Mouse (Mus musculus): ENCODE measurements around the gene Wbp2.

Wbp2 gene

DNA sequence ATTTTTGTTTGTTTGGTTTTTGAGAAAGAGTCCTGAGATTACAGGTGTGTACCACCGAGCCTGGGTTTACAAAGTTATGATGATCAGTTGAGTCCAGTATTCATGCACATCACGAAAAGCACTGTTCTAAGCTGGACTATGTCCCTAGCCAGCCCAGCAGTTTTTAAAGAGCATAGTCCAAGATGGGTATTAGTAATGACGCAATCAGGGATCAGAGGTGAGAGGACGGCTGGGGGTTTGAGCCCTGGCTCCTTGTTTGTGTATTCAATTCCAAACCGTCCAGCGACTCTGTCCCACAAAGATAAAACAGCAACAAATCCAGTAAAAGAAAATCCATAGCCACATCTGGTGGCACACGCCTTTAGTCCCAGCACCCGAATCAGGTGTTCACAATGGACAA is 1.4 kb upstream of the Wbp2 start:
- no peak for DNase-seq

DNA sequence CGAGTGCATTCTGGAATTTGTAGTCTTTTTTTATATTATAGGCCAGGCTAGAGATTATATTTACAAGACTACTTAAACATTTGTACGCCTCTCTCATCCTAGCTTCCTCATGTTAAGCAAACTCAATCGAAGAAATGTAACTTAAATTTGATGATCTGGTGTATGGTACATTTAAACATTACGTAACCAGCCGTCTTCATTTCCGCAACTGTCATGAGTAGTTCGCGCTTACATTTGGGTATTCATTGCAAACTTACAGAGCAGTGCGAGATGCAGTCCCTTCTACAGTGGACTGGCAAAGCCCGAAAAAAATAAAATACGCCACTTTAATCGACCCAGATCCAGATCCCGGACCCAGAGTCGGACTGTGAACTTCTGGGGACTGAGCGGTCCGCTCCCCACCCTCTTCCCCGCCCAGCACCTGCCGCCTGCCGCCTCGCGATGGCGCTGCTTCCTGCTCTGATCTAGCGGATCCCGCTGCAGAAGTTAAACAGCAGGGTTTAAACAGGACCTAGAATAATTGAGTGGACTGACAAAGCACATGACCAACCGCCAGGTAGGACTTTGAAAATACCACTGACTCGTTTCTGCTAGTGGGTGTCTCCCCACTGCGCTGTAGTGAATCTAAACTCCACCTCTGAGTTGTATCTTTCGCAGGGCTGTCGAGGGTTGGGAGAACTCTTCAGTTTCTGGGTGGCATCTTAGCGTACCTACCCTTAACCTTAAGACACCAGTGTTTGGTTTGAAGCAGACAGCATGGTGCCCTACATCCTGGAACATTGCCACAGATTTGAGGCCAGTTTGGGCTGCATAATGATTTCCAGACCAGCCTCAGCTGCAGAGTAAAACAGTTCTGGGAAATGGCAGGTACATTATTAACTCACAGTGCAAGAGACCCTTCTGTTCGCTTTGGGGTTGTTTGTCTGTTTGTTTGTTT is 667 bp upstream of the Wbp2 start:
- peak; percentile 91 for DNase-seq

DNA sequence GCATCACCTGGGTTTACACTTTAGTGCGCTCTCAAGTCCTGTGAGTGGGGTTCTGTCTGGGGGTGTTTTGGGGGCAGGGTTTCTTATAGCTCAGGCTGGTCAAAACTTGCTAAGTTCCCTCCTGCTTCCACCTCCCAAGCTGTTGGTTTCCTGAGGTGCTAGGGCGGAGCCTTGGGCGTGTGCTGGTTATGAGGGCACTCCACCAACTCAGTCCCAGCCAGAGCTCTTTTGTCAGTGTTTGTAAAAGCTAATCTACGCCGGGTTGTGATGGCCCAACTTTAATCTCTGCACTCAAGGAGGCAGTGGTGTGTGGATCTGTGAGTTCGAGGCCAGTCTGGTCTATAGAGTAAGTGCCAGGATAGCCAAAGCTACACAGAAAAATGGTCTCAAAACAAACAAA is 2.6 kb downstream of the Wbp2 start:
- DNase-seq = no peak

DNA sequence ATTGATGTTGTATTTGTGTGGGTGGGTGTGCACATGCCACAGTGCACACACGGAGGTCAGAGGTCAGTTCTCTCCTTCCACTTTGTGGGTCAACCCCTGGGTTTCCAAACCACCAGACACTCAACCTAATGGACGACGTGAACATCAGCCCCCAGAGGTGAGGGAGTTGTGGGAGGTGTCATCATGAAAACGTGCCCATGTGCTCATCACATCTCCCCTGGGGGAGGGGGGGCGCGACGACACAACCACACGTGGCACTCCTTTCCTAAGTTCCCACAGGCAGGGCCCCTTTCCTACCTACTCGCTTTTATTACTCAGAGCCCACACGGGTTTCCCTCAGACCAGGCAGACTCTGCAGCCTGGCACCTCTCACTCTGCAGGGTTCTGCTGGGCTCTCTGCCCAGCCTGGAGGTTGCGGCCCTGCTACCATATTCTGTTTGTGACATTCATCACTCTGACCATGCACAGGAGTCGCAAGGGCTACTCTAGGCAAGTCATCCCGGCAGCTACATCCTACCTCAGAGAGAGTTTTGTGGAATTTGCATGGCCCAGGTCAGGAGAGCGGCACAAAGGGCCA is 3.6 kb downstream of the Wbp2 start:
- DNase-seq = no peak

DNA sequence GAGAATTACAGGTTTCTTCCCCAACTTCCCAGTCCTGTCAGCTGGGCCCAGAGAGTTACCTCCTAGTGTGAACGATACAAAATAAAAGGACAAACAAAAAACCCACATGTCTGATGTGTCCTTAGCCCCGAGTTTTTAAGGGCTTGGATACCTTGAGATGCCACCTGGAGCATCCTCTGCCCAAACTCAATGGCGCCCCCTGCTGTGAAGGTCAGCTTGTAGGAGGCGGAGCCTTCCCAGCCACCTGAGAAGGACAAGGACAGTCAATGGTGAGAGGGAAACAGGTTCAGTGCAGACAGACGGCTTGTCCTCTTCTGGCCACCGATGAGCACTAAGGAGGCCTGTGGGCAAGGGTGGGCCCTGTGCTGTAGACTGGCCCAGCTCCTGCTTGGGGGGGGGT is 5.7 kb downstream of the Wbp2 start:
- peak; percentile 47 for DNase-seq

DNA sequence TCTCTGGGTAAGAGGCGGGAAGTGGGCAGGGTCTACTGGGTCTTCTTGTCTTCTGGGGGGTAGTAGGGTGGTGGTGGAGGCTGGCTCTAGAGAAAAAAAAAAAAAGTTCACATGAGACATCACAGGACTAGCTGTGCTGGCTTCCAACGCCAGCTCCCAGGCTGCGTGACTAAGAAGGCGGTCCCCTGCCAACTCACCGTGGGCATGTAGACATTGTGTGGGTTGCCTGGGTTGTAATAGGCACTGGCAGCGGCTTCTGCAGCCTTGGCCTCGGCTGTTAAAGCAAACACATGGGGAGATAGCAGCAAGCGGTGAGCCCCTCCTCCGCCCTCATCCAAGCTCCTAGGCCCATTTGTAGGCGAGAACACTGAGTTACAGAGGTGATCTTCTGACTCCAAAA is 7.3 kb downstream of the Wbp2 start:
- DNase-seq = no peak

DNA sequence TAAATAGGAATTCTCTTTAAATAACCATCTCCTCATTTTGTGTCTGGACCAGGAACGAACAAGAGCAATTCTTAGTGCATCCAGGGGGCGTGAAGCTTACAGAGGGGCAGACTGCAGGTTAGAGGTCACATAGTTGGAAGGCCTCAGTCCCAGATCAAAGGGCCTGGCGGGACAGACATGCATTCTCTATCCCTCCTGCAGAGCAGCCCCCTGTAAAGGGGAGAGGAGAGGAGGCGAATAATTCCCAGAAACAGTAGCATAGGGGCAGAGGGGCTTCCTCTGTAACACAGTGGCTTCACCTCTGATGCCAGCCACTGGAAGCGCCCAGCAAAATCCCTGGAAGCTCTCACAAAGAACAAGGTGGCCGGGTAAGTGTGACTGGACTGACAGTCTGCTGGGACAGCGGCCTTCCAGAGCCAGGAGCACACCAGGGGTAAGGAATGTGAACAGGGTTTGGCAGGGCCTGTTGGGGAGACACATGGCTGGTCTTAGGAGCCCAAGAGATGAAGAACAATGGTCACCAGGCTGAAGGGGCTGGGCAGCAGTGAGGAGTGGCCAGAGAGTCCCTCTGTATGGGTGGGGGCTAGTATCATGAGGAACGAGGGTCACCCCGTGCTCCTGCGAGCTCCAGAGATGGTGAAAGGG is 8.0 kb downstream of the Wbp2 start:
- peak; percentile 65 for DNase-seq

DNA sequence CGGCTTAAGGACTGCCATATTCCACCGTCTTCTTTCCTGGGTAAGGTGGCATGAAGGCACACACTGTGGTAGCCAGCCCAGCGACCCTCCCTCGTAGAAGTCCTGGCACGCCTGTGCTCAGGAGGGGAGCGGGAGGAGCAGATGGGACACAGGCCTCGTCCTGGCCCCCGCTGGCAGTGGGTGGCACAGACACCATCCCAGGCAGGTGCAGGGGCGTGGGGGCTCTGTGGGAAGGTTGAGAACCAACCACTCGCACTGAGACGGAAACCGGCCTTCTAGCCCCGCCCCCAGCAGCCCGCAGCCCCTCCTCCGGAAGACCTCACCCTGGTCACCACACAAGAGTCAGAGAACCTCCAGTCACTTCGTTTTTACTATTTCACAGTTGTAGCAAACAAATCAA is 8.6 kb downstream of the Wbp2 start:
- peak; percentile 66 for DNase-seq

DNA sequence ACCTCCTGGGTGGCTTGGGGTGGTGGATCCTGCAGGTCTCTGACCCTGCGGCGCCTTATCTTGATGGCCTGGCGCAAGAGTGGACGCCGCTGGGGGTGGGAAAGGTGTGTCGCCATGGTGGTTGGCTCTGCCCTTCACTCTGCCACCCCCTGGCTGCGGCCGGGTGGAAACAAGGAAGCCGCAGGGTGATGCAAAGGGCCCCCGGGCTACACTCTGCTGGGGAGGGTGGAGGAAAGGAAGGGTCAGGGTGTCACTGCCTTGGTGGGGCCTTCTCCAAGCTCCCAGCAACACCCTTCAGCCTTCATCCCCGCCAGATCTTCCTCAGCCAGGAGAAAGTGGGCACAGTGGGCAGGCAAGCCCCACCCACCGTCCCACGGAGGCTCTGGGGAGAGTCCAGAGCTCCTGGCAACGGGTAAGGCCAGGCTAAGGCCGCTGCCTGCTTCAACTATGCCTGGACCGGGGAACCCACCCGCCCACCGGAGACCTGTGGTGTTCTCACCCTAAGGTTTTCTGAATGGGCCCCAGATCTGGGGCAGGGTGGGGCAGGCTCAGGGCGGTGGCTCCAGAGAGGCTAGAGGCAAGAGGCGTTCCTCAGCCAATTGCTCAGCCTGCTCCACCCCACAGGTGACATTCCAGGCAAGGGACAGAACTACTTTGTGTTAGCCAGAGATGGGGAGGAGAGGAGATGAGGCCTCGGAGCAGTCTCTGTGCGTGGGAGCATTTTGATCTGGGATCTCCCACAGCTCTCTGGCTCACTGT is 9.2 kb downstream of the Wbp2 start, which contains the start of gene Unc13d:
Gene Unc13d, minus strand, starts transcription at position 516 of the 759 bp plus-strand sequence.
- no peak for DNase-seq

DNA sequence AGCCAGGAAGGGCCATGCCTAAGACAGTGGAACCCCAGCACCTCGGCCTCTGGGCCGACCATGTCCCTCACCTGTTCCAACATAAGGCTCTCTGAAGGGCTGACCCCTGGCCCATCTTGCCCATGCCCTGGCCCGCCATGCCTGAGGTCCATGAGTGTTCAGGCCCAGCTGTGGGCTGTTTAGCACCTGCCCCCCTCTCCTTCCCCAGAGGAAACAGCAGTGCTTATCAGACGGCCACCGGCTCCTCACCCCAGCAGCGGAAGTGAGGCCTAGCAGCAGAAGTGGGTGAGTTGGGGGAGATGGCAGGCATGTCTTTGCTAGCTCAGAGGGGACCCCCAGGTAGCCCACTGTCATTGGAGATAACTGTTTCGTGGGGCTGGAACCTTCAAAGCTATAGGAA is 10.0 kb downstream of the Wbp2 start:
- no peak for DNase-seq

DNA sequence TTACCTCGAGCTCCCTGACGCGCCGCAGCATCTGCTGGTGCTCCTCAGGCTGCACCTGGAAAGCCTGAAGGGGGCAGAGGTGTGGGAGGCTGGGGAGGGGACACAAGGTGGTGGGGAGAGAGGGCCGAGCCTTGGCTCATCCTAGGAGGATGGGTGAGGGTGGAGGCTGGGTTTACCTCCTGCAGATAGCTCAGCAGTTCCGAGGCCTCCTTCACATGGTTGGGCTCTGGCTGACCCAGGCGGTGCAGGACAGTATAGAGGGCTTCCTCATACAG is 10.6 kb downstream of the Wbp2 start:
- DNase-seq = no peak

DNA sequence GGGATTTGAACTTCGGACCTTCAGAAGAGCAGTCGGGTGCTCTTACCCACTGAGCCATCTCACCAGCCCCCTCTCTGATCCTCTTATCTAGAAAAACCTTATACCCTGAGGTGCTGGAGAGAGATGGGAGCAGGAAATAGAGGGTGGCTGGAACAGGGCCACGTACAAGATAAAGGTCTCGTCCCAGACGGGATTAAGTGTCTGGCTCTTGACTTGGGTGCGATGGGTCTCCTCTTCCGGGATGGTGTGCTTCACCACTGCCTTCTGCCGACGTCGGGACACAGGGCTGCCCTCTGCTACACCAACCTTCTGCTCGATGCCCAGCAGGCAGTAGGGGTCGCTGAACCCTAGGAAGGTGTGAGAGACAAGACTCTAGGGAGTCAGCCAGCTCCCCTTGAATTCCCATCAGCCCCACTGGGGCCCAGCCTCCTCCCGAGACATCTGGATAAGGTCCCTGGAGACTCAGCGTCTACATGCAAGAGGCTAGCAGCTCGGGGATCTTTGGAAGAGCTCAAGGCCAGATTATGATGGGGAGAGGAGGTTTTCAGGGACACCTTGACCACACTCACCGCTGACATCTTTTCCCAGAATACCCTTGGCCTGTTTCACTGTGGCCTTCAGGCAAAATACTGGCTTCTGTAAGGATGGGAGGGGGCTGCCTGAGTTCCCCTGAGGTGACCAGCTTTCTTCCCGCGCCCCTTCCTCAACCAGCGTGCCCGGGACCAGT is 11.1 kb downstream of the Wbp2 start:
- DNase-seq = no peak

DNA sequence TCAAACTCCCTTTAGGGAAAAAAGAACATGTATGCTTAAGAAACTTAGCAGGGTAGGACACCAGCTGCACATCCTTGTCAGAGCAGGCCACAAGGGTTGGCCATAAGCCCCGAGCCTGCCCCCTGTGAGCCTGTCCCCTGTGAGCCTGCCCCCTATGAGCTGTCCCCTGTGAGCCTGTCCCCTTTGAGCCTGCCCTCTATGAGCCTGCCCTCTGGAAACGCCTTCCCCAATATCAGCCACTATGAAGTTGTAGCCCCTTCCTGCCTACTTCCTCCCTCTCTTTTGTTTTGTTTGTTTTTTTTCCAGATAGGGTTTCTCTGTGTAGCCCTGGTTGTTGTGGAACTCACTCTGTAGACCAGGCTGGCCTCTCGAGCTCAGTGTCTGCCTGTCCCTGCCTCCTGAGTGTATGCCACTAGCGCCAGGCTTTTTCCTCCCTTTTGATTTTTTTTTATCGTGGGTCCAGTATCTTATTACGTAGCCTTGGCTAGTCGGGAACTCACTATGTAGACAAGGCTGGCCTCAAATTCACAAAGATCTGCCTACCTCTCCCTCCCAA is 12.3 kb downstream of the Wbp2 start:
- no peak for DNase-seq

DNA sequence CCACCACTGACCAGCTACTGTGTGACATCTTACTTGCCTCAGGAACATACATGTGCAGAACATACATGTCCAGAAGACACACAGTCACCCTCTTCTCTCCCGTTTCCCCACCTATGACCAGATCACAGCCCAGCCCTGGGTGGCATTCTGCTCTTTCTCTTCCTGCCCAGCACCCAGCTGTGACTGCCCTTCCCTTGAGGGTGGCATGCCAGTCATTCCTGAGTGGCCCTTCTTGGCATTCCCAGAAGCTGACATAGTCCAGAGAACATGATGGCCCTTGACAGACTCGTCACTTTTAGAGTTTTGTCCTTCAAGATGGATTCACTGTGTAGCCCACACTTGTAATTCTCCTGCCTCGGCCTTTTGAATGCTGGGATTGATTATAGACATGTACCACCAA is 14.2 kb downstream of the Wbp2 start:
- DNase-seq = no peak

DNA sequence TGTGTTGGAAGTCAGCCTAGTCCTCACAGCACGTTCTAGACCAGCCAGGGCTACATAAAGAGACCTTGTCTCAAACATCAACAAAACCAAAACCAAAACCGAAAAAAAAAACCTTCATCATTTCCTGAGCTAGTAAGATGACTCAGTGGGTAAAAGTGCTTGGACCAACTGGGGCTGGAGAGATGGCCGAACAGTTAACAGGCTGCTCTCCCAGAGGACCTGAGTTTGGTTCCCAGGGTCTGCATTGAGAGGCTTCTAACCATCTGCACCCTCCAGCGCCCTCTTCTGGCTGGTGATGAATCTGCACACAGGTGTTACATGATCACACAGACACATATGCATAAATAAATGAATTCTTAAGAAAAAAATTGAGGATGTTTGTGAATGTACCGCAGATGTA is 15.3 kb downstream of the Wbp2 start:
- no peak for DNase-seq

DNA sequence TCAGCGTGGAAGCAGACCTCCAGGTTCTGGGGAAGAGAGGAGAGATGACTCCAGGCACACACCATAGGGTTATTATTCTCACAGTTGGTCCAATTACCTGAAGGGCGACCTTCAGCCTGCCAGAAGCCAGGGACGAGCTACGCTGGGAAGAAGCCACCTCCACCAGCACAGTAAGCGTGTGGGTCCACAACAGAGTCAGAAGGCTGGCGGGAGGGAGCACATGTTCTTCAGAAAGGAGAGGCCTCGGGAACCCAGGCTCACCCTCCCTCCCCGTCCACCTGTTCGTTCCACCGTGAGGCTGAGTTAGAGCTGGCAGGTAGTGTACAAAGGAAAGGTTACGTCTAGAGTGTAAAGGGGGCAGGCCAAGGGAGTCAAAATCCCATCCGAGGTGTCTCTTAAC is 21.4 kb downstream of the Wbp2 start:
- DNase-seq = no peak

DNA sequence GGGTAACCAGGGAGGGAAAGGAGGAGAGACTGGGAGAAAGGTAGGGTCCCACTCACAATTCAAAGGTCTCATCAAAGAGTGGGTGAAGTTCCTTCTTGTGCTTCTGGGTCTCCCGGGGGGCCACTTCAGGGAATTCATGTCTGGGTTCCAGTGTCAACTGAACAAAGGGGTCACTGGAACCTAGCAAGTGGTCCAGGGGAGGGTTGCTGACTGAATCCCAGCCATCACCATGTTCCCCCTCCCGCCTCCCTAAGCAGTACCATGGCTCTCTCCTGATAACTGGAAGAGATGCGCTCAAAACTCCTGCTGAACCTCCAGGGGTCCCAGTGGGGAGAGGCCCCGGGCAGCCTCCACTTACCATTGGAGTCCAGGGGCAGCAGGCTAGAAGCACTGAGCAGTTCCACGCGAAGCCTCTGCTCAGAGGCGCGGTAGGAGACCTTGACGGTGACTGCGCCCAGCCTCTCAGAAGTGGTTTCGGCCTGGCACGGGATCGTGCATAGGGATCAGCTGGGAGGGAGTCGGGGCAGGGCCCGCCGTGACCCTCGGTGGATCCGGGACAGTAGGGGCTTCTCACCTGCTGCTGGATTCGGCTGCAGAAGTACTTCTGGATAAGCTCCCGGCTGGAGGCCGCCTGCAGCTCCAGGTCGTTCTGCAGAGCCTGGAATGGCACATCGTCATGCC is 22.5 kb downstream of the Wbp2 start:
- no peak for DNase-seq

DNA sequence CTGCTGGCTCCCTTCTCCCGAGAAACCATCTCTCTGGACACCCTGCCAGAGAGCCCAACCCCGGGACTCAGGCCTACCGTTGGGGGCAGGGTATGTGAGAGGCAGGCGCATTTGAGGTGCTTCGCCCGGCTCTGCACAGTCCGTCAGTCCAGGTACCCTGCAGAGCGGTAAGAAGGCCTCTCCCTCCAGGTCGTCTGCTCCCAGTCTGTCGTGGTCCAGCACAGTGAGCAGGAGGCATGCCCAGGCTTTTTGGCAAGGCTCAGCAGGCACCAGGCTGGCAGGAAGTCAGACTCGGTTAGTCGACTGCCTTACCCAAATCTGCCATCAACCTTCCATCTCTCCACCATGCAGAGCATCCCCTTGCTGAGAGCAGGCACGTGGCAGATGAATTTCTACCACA is 23.2 kb downstream of the Wbp2 start:
- no peak for DNase-seq

DNA sequence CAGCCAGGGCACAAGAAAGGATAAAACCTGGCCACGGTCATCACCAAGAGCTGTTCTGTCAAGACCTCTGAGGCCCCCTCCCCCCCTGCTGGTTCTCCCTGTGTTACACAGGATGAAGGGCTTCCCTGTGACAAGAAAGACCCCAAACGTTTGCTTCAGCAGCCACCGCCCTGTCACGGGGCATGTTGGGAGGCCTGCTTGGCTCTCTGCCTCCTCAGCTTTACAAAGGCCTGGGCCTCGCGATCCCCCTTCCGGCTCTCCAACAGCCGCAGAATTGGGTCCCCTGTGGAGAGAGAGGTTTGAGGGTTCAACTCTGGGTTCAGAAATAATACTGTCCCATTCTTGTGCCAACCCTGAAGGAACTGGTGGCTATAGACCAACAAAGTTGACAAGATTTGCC is 24.3 kb downstream of the Wbp2 start:
- DNase-seq = no peak

DNA sequence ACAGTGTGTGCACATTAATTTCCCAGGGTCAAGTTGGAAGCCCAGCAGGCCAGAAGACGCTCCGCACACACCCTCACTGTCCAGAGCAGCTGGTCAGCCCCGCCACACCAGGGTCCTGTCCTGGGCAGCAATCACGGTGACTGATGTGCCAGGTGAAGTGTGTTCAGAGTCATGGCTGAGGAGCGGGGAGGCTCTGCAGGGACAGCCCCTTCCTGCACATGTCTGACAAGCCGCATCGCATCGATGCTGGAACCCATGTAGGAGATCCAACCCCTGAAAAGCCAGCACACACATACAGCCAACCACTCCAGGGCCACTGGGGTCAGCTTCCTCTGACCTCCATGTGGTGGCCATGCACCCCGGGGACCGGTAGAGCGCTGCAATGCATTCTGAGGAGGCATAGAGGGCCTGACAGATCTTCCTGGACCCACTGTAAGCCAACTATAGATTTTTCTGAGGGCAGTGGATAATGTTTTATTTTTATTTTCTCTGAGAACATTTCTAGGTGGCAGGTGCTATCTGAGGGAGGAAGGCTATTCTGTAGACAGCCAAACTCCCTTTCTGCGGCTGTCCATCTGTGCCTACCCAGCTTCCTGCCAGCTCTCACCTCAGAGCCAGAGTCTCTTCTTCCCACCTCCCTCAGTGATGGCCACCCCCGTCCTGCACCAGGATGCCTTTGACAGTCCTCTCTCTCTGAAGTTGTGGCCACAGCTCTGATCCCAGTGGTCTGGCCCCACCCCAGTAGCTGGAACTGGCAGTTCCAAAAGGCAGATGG is 25.0 kb downstream of the Wbp2 start:
- no peak for DNase-seq

DNA sequence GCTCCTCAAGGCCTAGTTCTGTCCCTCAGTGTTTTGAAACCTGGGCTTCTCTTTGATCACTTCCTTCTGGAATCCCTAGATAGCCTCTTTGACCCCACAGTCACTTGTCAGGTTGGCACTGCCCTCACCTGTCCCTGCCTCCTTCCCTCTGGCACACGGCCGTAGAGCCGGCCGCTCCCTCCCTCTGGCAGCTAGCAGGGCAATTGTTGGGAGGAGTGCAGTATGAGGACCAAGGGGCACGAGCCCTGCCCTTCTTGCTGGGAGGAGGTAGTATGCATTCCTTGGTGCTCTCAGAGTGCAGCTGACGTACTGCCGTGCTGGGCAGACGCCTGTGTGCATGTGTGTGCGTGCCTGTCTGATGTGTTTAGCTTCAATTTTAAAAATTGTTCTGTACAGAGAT is 26.2 kb downstream of the Wbp2 start:
- no peak for DNase-seq
